ENCODE assay signal across 12 mouse cellular contexts in genomic region chr14:21441772-21442533, GRCm38 (mm10). TPM values are rescaled to one million over a fixed set of nuclear protein-coding genes. Genes with fewer than 3 reads are reported as not detected.
DNase-seq lines count a peak whose midpoint lies in the region; ATAC-seq lines count a peak whose summit lies in the region.
"Had no signal": no experiment of that assay in that cellular context is flagged by ENCODE, and none has a peak within 500 bp of the region (broad histone marks: within the 10 kb centered on the region; RNA-seq: fewer than 3 reads in every experiment).

No protein-coding gene starts in this region.

- 0 out of 2 replicates have a peak, but pooled peaks cover 3% of the 10 kb centered on the region for H3K36me3 ChIP-seq in embryonic facial prominence, embryonic 13.5 days
- peaks cover 9% of the 10 kb centered on the region; the same call in 1 of the 2 replicates for H3K36me3 ChIP-seq in heart, embryonic 10.5 days

- no peaks in the 10 kb centered on the region for H3K27me3 ChIP-seq in embryonic facial prominence, embryonic 13.5 days
- no peaks in the 10 kb centered on the region for H3K27me3 ChIP-seq in heart, embryonic 10.5 days (ENCODE audit: insufficient read depth, poor library complexity, severe bottlenecking)
- H3K27me3 ChIP-seq: CH12.LX had no signal

- peak; percentile 8 for DNase-seq in lung, postnatal 36 days
- no peak for DNase-seq in lung, postnatal 14 days
- peak; percentile 24 for DNase-seq in kidney, adult 9 months
- DNase-seq in mesoderm, embryonic 11.5 days (ENCODE audit: low read depth, low spot score), result peak; percentile 54
- DNase-seq in testis, postnatal 10 days (ENCODE audit: low spot score), result no peak
- no peak for DNase-seq in left cerebral cortex, adult 8-10 months (ENCODE audit: low spot score in 2 of 2)
- DNase-seq in heart, embryonic 10.5 days (ENCODE audit: low spot score), result no peak
- DNase-seq: adrenal gland, postnatal 14 days; lung, postnatal 4 days; thymus, postnatal 36 days had no signal

- H3K4me3 ChIP-seq in embryonic facial prominence, embryonic 13.5 days, result no peak overlapping the region
- H3K4me3 ChIP-seq in heart, embryonic 10.5 days, result no peak overlapping the region

- H3K4me2 ChIP-seq in embryonic facial prominence, embryonic 13.5 days, result no peak overlapping the region

- H3K9ac ChIP-seq in embryonic facial prominence, embryonic 13.5 days, result no peak overlapping the region

- H3K27ac ChIP-seq in embryonic facial prominence, embryonic 13.5 days, result peak overlapping the region; percentile 83
- H3K27ac ChIP-seq in heart, embryonic 10.5 days, result no peak overlapping the region

- peaks cover 30% of the 10 kb centered on the region for H3K4me1 ChIP-seq in embryonic facial prominence, embryonic 13.5 days
- peaks cover 38% of the 10 kb centered on the region for H3K4me1 ChIP-seq in heart, embryonic 10.5 days

- ATAC-seq in embryonic facial prominence, embryonic 13.5 days (ENCODE audit: insufficient number of reproducible peaks, insufficient read depth, low FRiP score, low TSS enrichment, low read depth), result 0 out of 2 replicates have a peak, but pooled peaks have one; percentile 35

- 26% methylated on average over 10 of the region's 10 CpGs for WGBS in embryonic facial prominence, embryonic 13.5 days
- WGBS in heart, embryonic 10.5 days, result 86% methylated on average over 10 of the region's 10 CpGs

- no peaks in the 10 kb centered on the region for H3K9me3 ChIP-seq in embryonic facial prominence, embryonic 13.5 days
- H3K9me3 ChIP-seq in heart, embryonic 10.5 days, result no peaks in the 10 kb centered on the region

RNA-seq across cellular contexts. Expression of gene Kat6b, which starts 39.3 kb away (rescaled TPM):
- polyA plus RNA-seq in embryonic facial prominence, embryonic 13.5 days (2015; fragmentation: Nextera tagmentation; extraction: Ambion mirVana), result 28.2 and 34.5 TPM in 2 replicates
- total RNA-seq in left cerebral cortex, adult 8-10 months (2022), result 100 to 1,000 TPM; 118 to 155 (median 127) TPM
- polyA plus RNA-seq in heart, embryonic 10.5 days (2016; fragmentation: Nextera tagmentation; extraction: Ambion mirVana), result 9.3 and 11.1 TPM in 2 replicates

Comparison
In these comparisons a context has a peak if more than half of its experiments do, and no peak if none do; other contexts are left out.
1. DNase-seq: peak in lung, postnatal 36 days (single experiment), kidney, adult 9 months (single experiment) and mesoderm, embryonic 11.5 days (single experiment); none in lung, postnatal 14 days (single experiment), testis, postnatal 10 days (single experiment), left cerebral cortex, adult 8-10 months (0 of 2) and heart, embryonic 10.5 days (single experiment).